Mouse (Mus musculus) megakaryocyte, embryonic 14.5 days (primary cell): ENCODE data around the gene Ankrd34a. TPM values are rescaled to one million over a fixed set of nuclear protein-coding genes. Genes with fewer than 3 reads are reported as not detected.
"Not testable (repeated sequence)": the region's sequence is repeated elsewhere in the genome, so short reads cannot be mapped to it uniquely, and the experiment has no call there.

Experiments used
- H3K27me3 ChIP-seq: replicated peaks from 2 replicates; pipeline ENCODE3; 2012; ENCODE audit warnings: inconsistent platforms
- H3K36me3 ChIP-seq: replicated peaks from 2 replicates; pipeline ENCODE3; 2012; ENCODE audit warnings: low read length, inconsistent platforms, mixed read lengths
- H3K4me1 ChIP-seq: 2 replicates; pipeline ENCODE4 v1.6.1; 2012; ENCODE audit warnings: inconsistent platforms
- H3K4me3 ChIP-seq: replicated peaks from 2 replicates; pipeline ENCODE3; 2012; ENCODE audit warnings: moderate library complexity, mild to moderate bottlenecking, inconsistent platforms
- H3K9me3 ChIP-seq: 2 replicates; pipeline ENCODE4 v1.6.1; 2012; ENCODE audit warnings: inconsistent platforms
- FLI1 ChIP-seq: IDR thresholded peaks from 2 replicates; pipeline ENCODE4 v1.6.1; 2012; ENCODE audit warnings: low read length, inconsistent platforms, mixed read lengths
- GATA1 ChIP-seq: IDR thresholded peaks from 3 replicates; pipeline ENCODE4 v1.6.1; 2012; ENCODE audit warnings: mixed read lengths, low read length, inconsistent platforms, borderline replicate concordance
- polyA plus RNA-seq: library from polyadenylated mRNA; stranded (reverse); fragments of >175 nt; gene quantifications from 2 replicates; pipeline ENCODE4 v1.2.3, GENCODE M21; 2012; ENCODE audit warnings: low replicate concordance; ENCODE audit not compliant: insufficient read depth

Gene Ankrd34a
- polyA plus RNA-seq, 1 experiment = not detected

DNA sequence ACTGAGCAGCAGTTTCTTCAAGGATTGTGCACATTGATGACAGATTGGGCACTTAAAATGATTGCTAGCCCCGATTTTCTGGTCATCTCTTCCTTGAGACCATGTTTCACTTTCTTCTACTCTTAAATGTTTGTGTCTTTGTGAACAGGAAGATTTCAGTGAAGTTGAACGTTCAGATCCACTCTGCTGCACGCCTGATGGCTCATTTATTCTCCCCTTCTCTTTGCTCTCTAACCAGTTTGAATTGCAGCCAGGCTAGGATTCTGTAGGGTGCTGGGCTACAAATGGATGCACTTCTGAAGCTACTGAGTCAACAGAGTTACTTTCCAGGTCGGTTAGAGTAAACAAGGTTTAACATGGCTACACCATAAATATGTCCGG, 6.3 kb downstream of the Ankrd34a start:
- Histone ChIP-seq H3K27me3 (peaks cover 50% of the 10 kb centered on the region), H3K4me1 (peaks cover 50% of the 10 kb centered on the region), H3K4me3 (no peak overlapping the region), H3K9me3 (no peaks in the 10 kb centered on the region), H3K36me3 (no peaks in the 10 kb centered on the region)
- TF ChIP-seq FLI1 (no peak), GATA1 (no peak)

DNA sequence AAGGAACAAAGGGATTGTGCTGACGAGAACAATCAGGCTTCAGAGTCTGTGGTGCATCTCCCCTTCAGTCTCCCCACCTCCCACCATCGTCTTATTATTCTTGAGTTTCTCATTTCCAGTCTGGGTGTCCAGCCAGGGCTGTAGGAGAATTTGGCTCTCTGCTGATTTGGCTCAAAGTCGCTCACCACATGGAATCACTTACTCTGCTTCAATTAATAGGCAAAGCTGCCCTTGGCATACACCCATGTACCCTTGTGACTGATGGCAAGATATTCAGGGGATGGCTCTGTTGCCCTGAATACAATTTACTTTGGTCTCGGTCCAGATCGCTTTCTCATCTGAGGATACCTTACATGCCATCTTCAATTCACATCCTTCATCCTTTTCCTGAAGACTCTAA, 6.9 kb downstream of the Ankrd34a start:
- Histone ChIP-seq H3K9me3 (no peaks in the 10 kb centered on the region), H3K27me3 (peaks cover 43% of the 10 kb centered on the region), H3K4me1 (peaks cover 46% of the 10 kb centered on the region), H3K36me3 (no peaks in the 10 kb centered on the region), H3K4me3 (no peak overlapping the region)
- TF ChIP-seq FLI1 (no peak), GATA1 (no peak)

DNA sequence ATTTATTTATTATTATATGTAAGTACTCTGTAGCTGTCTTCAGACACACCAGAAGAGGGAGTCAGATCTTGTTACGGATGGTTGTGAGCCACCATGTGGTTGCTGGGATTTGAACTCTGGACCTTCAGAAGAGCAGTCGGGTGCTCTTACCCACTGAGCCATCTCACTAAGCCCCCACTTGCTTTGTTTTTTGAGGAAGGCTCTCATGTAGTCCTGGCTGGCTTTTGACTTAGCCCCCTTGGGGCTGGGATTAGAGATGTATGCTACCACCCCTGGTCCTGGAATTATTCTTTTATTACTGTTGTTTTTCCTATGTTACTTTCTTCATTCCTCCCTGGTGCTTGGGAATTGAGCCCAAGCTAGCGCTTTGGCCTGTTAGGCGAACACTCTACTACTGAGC, 9.6 kb downstream of the Ankrd34a start:
- H3K4me1 ChIP-seq = peaks cover 26% of the 10 kb centered on the region
- peaks cover 25% of the 10 kb centered on the region for H3K27me3 ChIP-seq
- H3K4me3 ChIP-seq, H3K36me3 ChIP-seq, H3K9me3 ChIP-seq: not testable (repeated sequence)

DNA sequence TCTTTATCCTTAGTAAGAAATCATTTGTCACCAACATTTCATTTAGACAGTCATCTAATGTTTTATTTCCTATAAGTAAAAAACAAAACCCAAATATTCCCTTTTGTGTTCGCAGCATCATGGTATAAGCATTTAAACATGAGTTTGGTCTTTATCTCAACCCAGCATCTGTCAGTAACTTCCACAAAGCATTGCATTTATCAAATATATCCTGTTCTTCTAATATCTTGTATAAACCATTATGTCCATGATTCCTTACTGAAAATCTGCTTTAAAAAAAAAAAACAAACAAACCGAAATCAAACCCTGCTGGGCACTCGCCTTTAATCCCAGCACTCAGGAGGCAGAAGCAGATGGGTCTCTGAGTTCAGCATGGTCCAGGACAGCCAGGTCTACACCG, 10.2 kb downstream of the Ankrd34a start:
- Histone ChIP-seq H3K4me3 (no peak overlapping the region), H3K9me3 (no peaks in the 10 kb centered on the region), H3K36me3 (no peaks in the 10 kb centered on the region), H3K27me3 (peaks cover 23% of the 10 kb centered on the region), H3K4me1 (peaks cover 20% of the 10 kb centered on the region)
- TF ChIP-seq FLI1 (no peak), GATA1 (no peak)

DNA sequence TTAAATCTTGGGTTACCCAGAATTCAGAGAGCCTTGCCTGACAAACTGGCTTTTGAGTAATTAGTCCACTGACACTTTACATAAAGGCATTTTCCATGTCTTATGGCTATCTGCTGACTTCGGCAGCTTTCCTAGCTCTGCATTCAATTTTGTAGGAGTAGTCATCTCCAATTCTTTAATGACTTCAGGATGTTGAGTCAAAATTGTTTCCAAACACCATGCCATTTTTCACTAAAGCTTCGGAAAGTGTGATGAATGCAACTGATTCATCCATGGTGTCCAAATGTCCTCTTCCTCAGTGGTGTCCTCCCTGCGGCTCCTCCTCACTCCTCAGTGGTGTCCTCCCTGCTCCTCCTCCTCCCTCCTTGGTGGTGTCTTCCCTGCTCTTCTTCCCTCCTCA, 21.5 kb downstream of the Ankrd34a start:
- peaks cover 25% of the 10 kb centered on the region for H3K36me3 ChIP-seq
- TF ChIP-seq FLI1 (no peak), GATA1 (no peak)

DNA sequence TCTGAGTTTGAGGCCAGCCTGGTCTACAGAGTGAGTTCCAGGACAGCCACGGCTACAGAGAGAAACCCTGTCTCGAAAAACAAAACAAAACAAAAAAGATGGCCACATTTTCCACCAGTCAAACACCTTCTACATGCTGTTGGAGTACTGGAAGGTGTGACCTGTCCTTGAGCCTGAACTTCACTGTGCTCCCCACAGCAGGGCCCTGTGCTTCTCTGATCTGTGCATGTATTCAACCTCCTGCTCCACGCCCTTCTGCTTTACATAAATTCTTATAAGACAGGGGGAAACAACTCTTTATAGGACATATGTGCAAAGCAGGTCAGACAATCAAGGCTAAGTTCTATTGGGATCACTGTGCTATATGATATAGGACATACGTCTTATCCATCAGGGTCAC, 26.8 kb downstream of the Ankrd34a start:
- Histone ChIP-seq H3K4me3 (no peak overlapping the region), H3K36me3 (peaks cover 43% of the 10 kb centered on the region), H3K9me3 (no peaks in the 10 kb centered on the region), H3K27me3 (no peaks in the 10 kb centered on the region), H3K4me1 (peaks cover 7% of the 10 kb centered on the region)
- TF ChIP-seq FLI1 (no peak), GATA1 (no peak)

More for the DNA sequence above, 21.5 kb downstream of the Ankrd34a start:
- Histone ChIP-seq H3K4me3 (no peak overlapping the region), H3K27me3 (no peaks in the 10 kb centered on the region), H3K9me3 (no peaks in the 10 kb centered on the region), H3K4me1 (peaks cover 4% of the 10 kb centered on the region; the same call in 1 of the 2 replicates)

DNA sequence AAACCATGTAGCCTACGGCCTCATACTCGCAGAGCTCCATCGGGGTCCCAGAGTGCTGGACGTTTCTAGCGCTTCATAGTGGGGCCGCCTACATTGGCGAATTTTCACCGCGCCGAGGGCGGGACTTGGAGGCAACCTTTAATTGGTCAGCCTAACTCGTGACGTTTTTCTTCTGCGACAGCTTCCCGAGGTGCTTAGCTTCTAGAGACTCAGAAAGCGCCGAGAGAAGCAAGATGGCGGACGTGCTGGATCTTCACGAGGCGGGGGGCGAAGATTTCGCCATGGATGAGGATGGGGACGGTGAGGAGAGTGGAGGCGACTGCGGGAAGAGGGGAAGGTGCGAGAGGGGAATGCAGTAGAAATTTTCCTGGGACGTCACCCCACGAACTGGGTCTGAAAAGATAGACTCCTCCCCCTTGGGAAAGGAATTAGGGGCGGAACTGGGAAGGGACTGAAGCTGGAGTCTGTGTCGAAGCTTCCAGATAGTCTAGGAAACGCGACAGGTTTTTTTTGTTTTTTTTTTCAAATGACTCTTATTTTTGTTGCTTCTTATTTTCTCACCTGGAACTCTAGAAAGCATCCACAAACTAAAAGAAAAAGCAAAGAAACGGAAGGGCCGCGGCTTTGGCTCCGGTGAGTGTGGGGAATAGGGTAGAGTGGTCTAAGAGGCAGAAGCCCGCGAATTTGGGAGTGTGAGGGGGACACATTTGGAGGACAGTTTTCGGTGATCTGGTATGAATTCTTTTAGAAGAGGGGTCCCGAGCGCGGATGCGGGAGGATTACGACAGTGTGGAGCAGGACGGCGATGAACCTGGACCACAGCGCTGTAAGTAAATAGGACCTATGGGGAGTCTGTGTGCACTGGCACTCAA, 33.5 kb downstream of the Ankrd34a start, which contains the start of gene Rbm8a:
Rbm8a (plus strand) TSS at position 205 of the 872 bp plus-strand sequence.
- H3K4me1 ChIP-seq = peaks cover 38% of the 10 kb centered on the region
- H3K27me3 ChIP-seq = no peaks in the 10 kb centered on the region
- H3K4me3 ChIP-seq = peak within 1 kb of the TSS; percentile 96
- H3K36me3 ChIP-seq = peaks cover 27% of the 10 kb centered on the region
- no peak for TF ChIP-seq FLI1
- no peak for TF ChIP-seq GATA1
- no peaks in the 10 kb centered on the region for H3K9me3 ChIP-seq

DNA sequence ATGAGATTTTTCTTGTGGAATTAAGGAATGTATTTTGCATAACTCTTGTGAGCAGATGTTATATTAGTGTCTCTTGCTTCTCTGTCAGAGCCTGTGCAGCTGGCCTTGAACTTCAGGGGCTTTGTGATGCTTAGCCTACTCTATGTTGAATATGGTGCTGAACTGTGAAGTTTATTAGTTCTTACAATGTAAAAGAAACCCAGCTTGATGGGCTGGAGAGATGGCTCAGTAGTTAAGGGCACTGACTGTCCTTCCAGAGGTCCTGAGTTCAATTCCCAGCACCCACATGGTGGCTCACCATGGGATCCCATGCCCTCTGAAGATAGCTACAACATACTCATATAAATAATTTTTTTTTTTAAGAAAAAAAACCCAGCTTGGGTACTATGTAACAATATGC, 35.6 kb downstream of the Ankrd34a start:
- Histone ChIP-seq H3K9me3 (no peaks in the 10 kb centered on the region), H3K4me1 (peaks cover 50% of the 10 kb centered on the region), H3K36me3 (peaks cover 33% of the 10 kb centered on the region), H3K27me3 (no peaks in the 10 kb centered on the region), H3K4me3 (no peak overlapping the region)
- TF ChIP-seq GATA1 (no peak), FLI1 (no peak)

DNA sequence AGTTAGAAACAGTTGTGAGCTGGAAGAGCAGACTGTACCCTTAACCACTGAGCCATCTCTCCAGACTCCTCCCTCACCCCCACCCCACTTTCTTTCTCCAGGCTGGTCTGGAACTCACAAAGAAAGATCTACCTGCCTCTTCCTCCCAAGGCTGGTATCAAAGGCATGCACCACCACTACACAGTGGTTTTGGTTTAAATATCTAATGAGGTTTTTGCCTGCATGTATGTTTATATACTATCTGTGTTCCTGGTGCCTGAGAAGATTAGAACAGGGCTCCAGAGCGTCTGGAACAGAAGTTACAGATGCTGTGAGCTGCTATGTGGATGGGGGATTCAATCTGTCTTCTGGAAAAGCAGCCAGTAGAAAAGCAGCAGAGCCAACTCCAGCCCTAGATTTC, 37.6 kb downstream of the Ankrd34a start:
- Histone ChIP-seq H3K4me1 (peaks cover 51% of the 10 kb centered on the region), H3K27me3 (no peaks in the 10 kb centered on the region), H3K9me3 (no peaks in the 10 kb centered on the region), H3K36me3 (peaks cover 52% of the 10 kb centered on the region), H3K4me3 (no peak overlapping the region)
- TF ChIP-seq FLI1 = no peak
- no peak for TF ChIP-seq GATA1
